Mouse (Mus musculus) right cerebral cortex, adult 2 months (tissue): Measurements from ENCODE around the gene Pxk.
A peak's percentile ranks its signal among the peaks of the same experiment; 100 is the strongest.

Experiments used
- DNase-seq, 2 experiments: peaks; one replicate each; pipeline ENCODE4 v3.0.0; 2021 to 2022; ENCODE audit warnings: low spot score in 2 of 2

Gene Pxk

DNA sequence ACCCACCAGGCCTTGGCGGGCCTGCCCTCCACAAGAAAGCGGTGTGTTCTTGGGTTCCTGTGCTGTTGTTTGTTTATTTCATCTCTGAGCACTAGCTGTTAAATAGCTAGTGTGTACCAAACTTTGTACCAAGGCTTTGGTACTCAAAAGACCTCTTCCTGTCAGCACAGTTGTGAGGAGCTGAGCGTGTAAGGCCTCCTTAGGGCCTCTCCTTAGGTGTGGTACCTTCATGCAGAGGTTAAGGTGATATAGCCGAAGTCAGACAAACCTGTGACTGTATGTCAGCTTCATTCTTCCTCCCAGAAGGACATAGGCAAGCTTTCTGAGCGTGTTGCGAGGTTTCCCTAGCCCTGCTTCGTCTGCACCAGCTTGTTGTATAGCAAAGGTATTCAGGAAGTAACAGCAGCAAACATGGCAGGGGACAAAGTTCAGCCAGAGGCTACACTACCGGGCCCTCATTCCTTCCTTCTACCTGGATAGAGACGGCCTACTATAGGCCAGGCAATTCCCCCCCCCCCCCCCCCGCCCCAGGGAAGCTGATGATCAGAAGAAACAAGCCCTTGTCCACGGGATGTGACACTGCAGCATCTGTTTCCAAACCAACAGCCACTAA lies 48.7 kb downstream of the Pxk start:
- DNase-seq, result no peak

DNA sequence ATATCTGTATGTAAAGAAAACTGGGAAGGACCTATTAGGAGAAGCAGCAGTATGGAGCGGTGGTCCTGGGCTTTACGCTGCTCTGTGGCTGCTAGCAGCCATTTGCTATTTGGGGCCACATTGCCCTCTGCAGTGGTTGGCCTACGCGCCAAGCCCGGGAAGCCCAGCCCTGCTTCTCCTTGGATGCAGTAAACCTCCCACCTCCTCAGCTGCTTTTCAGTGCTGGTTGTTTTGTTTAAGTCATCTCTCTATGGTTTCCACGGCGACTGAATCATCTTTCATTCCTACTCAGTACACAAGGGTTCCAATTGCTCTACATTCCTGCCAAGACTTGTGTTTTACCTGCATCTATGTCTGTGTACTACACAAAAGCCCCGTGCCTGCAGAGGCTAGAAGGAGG lies 50.8 kb downstream of the Pxk start:
- DNase-seq, result peak; percentile 47 to 57

DNA sequence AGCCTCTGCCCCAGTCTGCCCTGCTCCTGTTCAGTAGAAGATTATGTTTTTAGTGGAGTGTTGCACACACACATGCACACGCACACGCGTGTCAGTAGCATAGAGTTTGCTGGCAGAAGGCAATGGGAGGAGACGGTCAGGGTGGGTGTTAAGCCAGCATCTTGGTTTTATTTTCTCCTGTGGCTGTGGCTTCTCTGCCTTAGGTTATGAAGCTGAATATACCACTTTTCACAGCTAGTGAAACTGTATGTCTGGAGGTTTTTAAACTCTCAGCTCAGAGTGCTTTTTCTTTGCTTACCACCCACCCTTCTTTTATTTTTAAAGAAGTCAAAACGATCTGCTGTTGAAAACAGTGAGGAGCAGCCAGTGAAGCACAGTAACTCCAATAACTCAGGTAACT lies 53.7 kb downstream of the Pxk start:
- no peak for DNase-seq

DNA sequence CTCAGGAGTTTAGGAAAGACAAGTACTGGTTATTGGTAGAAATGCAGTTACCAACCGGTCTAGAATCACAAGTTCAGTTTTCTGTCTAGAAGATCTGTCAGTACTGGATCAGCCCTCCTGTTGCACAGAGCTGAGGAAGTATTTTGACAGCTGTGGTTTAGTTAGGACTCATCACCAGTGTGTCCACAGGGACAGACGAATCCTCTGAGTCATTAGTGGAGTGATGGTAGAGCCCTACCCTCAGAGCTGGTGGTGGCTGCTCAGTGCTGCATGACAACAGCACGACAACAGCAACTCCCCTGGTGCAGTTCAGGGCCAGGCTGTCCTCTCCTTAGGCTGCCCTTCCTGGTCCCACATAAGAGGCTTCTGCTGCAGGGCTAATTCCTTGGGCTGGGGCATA lies 56.1 kb downstream of the Pxk start:
- no peak for DNase-seq

DNA sequence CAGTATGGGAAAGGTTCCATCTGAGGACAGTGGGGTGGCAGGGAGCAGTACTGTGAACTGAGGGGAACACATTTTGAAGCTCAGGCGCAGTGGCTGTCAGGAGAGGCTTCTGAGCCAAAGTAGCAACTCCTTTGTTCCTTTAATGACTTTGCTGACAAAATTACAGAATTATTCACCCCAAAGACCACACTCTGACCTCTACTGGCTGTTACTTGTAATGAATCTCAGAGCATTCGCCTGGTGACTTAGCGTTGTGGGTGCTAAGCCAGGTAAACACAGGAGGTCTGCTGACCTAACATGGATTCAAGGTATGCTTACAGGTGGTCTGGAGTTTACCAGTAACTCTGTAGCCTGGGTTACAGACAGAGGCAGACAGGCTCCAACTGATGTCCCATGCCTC lies 58.9 kb downstream of the Pxk start:
- DNase-seq, result no peak

DNA sequence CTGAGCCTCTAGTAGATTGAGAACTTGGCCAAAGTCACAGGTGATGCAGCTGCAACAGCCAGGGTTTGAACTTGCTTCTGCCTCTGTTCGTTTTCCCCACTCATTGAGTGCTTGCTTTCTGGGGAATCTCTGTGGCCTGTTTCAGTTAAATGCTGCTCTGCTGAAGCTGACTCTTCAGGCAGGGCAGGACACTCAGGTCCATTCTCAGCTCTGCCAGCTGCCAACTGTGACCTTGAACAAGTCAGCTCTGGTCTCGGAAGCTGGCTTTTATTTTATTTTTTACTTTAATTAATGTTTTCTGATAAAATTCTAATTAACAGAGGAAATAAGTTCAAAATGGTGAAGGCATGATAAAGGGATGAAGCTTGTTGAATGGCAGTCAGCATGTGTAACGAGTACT lies 60.7 kb downstream of the Pxk start:
- no peak for DNase-seq

DNA sequence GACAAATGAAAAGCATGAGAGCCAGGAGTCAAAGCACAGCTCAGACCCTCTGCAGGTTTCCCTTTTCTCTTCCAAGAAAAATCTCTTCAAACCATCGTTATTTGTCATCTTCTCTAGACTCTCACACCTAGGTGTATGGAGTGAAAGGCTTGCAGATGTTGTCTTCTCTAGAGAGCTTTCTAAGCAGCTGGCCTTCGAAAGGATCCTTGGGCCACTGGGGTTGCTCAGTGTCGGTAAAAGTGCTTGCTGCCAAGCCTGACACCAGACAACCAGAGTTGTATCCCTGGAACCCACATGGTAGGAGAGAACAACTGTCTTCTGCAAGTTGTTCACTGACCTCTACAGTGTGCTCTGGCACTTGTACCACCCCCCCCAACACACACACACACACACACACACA lies 61.1 kb downstream of the Pxk start:
- DNase-seq, result no peak

DNA sequence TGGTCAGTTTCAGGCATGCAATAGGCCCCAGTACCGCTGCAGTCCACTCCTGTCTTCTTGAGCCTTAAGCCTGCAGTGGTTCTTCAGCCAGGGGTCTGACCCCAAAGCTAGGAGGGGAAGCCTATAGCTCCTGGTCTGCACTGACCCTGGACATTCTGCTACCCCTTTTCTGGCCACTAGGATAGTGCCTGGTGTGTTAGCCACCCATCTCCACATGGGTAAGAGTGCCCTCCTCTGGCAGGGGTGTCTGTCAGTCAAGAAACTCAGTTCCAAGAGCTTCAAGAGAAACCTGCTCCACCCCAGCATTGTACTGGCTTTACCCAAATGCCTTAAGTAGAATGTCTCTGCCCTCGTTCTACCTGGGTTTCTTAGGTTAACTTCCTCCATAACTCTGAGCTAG lies 63.8 kb downstream of the Pxk start:
- DNase-seq, result no peak

DNA sequence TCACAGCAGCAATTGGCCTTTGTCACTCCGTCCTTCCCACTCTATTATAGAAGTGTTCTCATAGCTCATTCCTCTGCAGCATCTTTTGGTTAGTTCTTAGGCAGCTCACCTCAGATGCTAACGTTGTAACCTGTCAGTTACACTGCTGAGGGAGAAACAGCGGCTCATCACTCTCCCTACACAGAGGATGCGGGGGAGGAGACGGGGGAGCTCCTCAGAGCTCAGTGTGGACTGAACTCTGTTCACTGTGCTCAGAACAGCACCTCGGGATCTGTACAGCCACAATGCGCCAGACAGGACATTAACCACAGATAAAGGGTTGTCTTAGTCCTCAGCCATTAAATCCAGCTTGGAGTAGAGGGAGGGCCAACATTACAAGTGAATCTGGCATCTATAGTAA lies 66.5 kb downstream of the Pxk start:
- no peak for DNase-seq

DNA sequence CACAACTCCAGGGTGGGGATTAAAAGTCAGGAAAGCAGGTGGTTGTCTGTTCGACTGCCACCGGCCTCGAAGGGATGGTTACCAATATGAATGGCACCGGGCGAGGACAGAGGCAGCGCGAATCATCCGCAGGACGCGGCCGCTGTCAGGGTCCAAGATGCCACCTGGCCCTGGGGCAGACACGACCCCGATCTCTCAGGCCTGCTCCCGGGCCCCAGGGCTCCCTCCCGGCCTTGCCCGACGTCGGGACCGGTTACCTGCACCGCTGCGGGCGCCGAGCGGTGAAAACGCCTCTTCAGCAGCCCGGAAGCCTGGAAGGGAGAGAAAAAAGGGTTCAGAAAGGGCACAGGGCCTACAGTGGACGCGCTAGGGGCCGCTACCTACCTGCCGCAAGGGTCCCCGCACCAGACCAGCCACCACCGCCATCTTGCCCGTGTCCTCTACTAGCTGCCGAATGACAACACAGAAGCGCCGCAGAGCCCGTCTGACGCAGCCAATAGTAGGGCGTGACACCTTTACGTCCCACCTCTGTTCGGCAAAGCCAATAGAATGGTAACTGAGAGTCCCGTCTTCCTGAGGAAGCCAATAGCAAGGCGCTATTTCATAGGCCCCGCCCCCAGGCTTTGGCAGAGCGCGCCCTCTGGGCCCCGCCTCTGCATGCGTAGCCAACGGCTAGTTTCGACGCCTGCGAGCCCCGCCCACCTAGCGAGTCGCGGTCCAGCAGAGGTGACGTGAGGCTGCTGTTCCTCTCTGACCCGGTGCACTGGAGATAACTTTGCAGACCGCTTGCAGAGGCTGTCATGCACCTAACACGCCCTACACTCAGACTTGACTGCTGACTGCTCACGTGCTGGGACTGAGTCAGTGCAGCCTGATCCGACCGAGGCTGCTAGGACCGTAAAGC lies 74.7 kb downstream of the Pxk start, which contains the start of gene Pdhb:
Gene Pdhb, minus strand, starts transcription at position 519 of the 904 bp plus-strand sequence.
- peak; percentile 99 for DNase-seq

DNA sequence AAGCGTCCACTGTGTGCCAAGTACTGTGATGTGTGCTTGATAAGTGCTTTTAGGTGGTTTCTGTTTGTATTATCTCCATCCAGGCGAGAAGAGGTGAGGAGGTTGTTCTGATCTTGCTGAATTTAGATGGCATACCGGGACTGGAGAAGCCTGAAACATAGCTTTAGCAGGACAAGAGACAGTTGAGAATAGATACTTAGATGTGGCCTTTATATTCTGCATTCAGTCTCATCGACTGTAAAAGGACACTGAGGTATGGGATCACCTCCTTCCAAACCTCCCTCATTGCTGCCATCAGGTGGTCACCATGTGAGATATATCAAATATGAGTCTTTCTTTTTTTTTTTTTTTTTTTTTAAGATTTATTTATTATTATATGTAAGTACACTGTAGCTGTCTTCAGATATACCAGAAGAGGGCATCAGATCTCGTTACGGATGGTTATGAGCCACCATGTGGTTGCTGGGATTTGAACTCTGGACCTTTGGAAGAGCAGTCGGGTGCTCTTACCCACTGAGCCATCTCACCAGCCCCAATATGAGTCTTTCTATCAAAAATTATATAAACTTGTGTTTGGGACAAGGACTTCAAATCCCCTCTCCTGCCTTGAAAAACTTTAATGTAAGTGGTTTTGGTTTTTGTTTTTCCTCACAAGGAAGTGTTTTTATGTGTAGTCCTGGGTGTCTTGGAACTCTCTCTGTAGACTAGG lies 75.7 kb downstream of the Pxk start:
- DNase-seq, result peak; percentile 46 to 50

DNA sequence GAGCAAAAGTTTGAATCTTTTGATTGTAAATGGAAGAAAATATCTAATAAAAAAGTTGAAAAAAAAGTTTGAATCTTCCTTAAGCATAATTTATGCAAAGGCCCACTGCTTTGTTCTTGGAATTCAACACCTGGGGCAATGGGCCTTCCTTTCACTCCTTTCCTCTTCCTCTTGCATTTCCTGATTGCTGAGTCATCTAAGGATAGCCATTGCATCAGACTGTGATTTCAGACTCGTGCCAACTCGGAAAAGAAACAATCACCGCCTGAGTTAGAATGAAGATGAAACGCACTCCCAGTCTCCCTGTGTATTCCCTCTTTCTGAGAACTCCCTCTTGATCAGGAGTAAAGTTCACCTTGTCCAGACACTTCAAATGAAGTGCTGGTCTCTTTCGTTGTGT lies 76.6 kb downstream of the Pxk start:
- no peak for DNase-seq

DNA sequence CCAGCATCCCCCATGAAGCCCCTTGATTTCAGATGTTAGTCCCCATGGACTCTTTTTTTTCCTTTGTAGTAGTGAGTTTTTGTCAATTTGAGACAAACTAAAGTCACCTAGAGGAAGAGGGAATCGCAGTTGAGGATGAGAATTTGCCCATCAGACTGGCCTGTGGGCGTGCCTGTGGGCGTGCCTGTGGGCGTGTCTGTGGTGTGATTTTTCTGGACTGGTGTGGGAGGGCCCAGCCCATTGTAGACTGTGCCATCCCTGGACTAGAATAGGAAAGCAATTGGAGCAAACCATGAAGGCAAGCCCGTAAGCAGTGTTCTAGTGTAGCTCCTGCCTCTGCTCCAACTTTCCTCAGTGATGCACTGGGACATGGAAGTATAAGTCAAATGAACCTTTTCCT lies 78.2 kb downstream of the Pxk start:
- no peak for DNase-seq

DNA sequence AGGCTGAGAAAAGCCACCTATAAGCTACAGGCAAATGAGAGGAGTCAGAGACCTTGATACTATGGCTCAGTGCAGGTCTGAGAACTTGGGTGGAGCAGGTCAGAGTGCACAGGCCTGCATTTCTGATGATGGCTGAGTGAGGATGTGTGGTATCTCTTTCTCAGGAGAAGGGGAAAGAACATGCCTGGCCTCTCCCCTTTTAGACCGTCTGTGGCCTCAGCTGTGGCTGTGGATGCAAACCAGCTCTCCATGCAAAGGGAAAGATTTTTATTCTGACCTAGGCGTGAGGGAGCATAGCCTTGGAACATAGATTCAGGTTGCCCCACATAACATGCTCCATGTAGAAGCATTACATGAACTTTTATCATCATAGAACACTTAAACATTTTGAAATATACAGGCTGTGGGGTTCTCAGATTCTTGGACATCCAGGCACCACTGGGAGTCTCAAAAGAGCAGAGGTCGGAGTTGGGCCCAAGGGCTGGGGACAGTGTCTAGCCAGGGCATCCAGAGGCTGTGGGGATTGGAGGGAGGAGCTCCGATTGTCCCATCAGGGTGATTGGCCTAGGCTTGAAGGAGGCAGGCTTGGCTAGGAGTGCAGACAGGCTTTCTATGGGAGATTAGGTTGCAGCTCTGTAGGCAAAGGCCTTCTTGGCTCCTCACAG lies 82.5 kb downstream of the Pxk start:
- DNase-seq, result no peak

DNA sequence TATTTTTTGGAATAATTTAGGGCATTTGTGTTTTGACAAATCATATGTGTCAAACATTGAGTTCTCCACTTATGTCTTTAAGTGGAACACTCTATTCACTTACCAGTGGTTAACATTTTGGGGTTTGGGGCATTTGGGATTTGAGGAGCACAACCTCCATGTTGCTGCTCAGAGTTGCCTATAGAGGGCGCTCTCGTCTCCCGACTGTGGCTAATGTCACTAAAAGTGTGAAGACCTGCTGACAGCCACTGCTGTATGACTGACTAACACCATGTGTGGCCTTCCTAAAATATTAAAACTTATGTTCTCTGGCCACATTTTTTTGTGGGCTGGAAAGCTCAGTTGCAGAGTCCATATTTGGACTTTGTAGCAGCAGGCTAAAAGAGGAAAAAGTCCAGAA lies 85.3 kb downstream of the Pxk start:
- DNase-seq, result no peak

DNA sequence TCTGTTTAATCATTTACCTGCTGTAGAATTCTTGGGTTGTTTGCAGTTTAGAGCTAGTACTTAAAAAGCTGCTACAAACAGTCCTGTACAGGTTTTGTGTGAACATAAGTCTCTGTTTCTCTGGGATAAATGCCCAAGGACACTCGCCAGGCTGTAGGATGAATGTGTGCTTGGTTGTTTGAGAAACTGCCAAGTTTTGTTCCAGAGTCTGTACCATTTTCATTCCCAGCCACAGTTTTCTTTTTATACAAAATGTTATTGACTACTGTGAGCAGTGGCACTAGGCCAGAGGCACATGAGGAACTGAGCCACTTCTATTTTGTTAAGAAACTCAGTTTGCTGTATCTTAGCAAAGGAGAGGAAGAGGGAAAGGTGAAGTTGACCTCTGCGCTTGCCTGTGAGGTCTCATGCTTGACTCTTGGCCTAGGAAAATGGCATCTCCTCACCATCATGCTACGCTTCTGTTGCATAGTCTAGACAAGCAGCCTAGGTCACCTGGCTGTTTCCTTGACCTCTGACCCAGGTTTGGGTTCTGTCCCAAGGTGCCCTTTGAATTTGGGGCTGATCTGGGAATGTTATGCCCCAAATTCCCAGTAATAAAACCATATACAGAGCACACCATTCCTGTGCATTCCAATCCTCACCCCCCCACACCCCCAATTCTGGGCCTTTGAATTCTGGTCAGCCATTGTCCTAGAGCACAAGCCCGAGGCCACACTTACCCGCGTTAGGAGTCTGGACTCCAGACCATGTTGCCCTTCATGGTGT lies 88.5 kb downstream of the Pxk start:
- DNase-seq, result peak; percentile 70 to 78

DNA sequence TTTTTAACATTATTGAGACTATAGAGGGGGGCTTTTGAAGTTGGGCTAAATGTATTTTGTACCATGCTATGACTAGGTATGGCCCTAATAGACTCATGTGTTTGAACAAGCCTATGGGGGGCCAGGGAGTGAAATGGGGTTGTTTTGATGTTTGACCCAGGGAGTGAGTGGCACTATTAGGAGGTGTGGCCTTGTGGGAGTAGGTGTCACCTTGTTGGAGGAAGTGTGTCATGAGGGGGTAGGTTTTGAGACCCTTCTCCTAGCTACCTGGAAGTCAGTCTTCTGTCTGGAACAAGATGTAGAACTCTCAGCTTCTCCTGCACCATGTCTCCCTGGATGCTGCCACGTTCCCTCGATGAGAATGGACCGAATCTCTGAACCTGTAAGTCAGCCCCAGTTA lies 92.5 kb downstream of the Pxk start:
- DNase-seq, result no peak

DNA sequence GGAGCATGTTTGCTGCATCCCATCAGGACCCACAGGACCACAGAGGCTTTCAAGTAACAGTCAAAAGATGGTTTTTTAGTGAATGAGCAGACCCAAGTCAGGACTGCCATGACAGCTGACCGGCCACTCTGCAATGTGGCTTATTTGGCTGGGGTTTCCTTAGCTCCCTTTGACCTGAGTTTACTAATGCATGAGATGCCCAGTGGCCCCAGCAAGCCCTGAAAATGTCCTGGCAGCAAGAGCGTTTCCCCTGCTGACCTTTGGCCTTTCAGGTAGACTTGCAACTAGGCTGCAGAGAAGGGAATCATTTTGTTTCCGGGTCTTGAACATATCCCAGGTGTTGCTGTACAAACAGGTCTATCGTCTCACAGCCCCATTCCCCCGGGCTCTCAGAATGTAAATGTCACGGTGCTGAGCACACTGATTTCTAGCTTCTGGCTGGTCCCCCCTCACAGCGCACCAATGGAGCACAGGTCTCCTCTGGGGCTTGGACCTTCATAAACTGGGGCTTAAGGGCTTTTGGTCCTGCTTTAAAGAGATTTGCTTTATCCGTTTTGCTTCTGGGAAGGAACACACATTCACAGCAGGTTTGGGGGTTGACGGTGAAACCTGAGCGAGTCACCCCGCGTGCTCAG lies 93.4 kb downstream of the Pxk start:
- no peak for DNase-seq

DNA sequence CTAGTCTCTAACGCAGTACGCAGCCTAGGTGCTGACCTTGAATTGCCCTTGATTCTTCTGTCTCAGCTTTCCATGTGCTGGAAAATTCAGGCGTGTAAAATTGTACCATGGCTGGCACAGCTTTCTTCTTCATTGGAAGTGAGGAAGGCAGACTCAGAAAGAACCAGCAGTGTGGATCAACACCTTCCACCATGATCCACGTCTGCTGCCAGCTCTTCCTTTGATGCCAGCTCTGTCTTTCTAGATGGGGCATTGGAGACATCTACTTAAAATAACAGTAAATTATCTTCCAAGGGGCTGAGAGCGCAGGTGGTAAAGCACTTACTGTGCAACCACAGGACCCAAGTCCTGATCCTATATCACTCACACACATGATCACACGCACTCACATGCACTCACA lies 94.7 kb downstream of the Pxk start:
- DNase-seq, result no peak

DNA sequence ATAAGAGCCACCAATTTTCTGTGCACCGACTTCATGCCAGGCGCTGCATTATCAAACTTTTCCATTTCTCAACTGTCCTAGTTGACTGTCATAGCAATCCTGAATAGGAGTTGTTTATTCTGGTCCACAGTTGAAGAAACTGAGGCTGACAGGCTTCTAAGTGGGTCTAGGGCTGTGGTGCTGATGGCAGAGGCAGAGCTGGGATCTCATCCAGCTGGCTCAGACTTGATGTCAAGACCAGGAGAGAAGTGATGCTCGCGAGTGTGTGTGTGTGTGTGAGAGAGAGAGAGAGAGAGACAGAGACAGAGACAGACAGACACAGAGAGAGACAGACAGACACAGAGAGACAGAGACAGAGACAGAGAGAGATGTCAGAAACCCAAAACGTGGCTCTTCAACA lies 102.8 kb downstream of the Pxk start:
- DNase-seq, result no peak

DNA sequence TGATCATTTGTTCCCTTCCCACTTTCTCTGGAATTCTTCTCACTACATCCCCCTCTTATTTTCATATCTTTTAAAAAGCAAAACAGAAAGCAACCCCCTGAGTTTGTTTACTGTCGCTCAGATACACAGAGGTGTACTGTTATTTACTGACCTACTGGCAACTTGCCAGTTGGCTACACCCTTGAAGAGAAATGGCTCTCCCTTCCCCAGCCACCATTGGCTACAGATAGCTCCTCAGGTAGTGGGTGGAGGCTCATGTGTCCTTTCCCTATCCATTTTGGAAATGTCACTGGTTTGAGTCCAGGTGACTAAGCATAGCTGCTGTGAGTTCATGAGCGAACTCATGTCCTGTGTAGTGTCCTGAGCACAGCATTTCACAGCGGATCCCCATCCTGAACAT lies 103.7 kb downstream of the Pxk start:
- no peak for DNase-seq
